Mouse (Mus musculus): ENCODE results near the gene Lrmda. TPM values are rescaled to one million over a fixed set of nuclear protein-coding genes. Genes with fewer than 3 reads are reported as not detected.

Gene Lrmda
- polyA plus RNA-seq, 1 experiment from 2014 or later: 0.33 TPM

- Histone ChIP-seq H3K27me3 (replicated peaks) (no peaks in the 10 kb centered on the region), H3K4me1 (no peaks in the 10 kb centered on the region), H3K36me3 (no peaks in the 10 kb centered on the region), H3K27ac (no peak overlapping the region), H3K9ac (no peak overlapping the region), H3K4me3 (no peak overlapping the region), H3K4me2 (replicated peaks) (no peak overlapping the region), H3K9me3 (no peaks in the 10 kb centered on the region)
- ATAC-seq (ENCODE audit: low FRiP score, low read depth): no peak
These were observed 600.7 kb downstream of the Lrmda start for GRCm38 (mm10) chr14:22620191-22620590.

- no peak for ATAC-seq (ENCODE audit: low FRiP score, low read depth)
- WGBS: 95% methylated on average over 3 of the region's 3 CpGs
- H3K4me3 ChIP-seq: no peak overlapping the region
These were observed 602.4 kb downstream of the Lrmda start for GRCm38 (mm10) chr14:22621941-22622340.

GRCm38 (mm10) chr14:22627105-22627829, 607.8 kb downstream of the Lrmda start:
- no peak for ATAC-seq (ENCODE audit: low FRiP score, low read depth)
- 55% methylated on average over 8 of the region's 8 CpGs for WGBS

More at GRCm38 (mm10) chr14:22621941-22622340, 602.4 kb downstream of the Lrmda start:
- no peaks in the 10 kb centered on the region for H3K27me3 ChIP-seq (replicated peaks)
- no peak overlapping the region for H3K4me2 ChIP-seq (replicated peaks)
- H3K36me3 ChIP-seq: no peaks in the 10 kb centered on the region
- H3K4me1 ChIP-seq: no peaks in the 10 kb centered on the region
- no peaks in the 10 kb centered on the region for H3K9me3 ChIP-seq
- H3K27ac ChIP-seq: no peak overlapping the region
- no peak overlapping the region for H3K9ac ChIP-seq

GRCm38 (mm10) chr14:22630361-22630867, 610.9 kb downstream of the Lrmda start:
- Histone ChIP-seq H3K27ac (no peak overlapping the region), H3K4me3 (no peak overlapping the region), H3K9ac (no peak overlapping the region), H3K4me1 (peaks cover 6% of the 10 kb centered on the region; the same call in 1 of the 2 replicates), H3K36me3 (no peaks in the 10 kb centered on the region), H3K9me3 (no peaks in the 10 kb centered on the region), H3K4me2 (replicated peaks) (no peak overlapping the region), H3K27me3 (replicated peaks) (no peaks in the 10 kb centered on the region)
- 86% methylated on average over 9 of the region's 9 CpGs for WGBS
- ATAC-seq (ENCODE audit: low FRiP score, low read depth): no peak

More at GRCm38 (mm10) chr14:22627105-22627829, 607.8 kb downstream of the Lrmda start:
- Histone ChIP-seq H3K4me2 (replicated peaks) (no peak overlapping the region), H3K27ac (no peak overlapping the region), H3K9me3 (no peaks in the 10 kb centered on the region), H3K36me3 (no peaks in the 10 kb centered on the region), H3K4me3 (no peak overlapping the region), H3K27me3 (replicated peaks) (no peaks in the 10 kb centered on the region), H3K4me1 (peaks cover 6% of the 10 kb centered on the region; the same call in 1 of the 2 replicates), H3K9ac (no peak overlapping the region)

- H3K27ac ChIP-seq: no peak overlapping the region
- H3K4me1 ChIP-seq: no peaks in the 10 kb centered on the region
- H3K27me3 ChIP-seq (replicated peaks): no peaks in the 10 kb centered on the region
- H3K36me3 ChIP-seq: no peaks in the 10 kb centered on the region
- H3K4me2 ChIP-seq (replicated peaks): no peak overlapping the region
- ATAC-seq (ENCODE audit: low FRiP score, low read depth): no peak
- H3K4me3 ChIP-seq: no peak overlapping the region
- H3K9ac ChIP-seq: no peak overlapping the region
- H3K9me3 ChIP-seq: no peaks in the 10 kb centered on the region
- WGBS: 81% methylated on average over 1 of the region's 1 CpGs
These were observed 614.1 kb downstream of the Lrmda start for GRCm38 (mm10) chr14:22633612-22634011.

GRCm38 (mm10) chr14:22643494-22643893, 624.0 kb downstream of the Lrmda start:
- no peak overlapping the region for H3K4me2 ChIP-seq (replicated peaks)
- 80% methylated on average over 4 of the region's 4 CpGs for WGBS
- no peaks in the 10 kb centered on the region for H3K36me3 ChIP-seq
- no peak overlapping the region for H3K9ac ChIP-seq
- no peak for ATAC-seq (ENCODE audit: low FRiP score, low read depth)
- no peaks in the 10 kb centered on the region for H3K9me3 ChIP-seq
- H3K4me3 ChIP-seq: no peak overlapping the region
- no peaks in the 10 kb centered on the region for H3K4me1 ChIP-seq
- H3K27me3 ChIP-seq (replicated peaks): no peaks in the 10 kb centered on the region
- no peak overlapping the region for H3K27ac ChIP-seq

- Histone ChIP-seq H3K4me3 (no peak overlapping the region), H3K4me2 (replicated peaks) (no peak overlapping the region), H3K27ac (no peak overlapping the region), H3K36me3 (no peaks in the 10 kb centered on the region), H3K9ac (no peak overlapping the region), H3K4me1 (peaks cover 18% of the 10 kb centered on the region), H3K9me3 (no peaks in the 10 kb centered on the region), H3K27me3 (replicated peaks) (no peaks in the 10 kb centered on the region)
- WGBS: 66% methylated on average over 9 of the region's 9 CpGs
- no peak for ATAC-seq (ENCODE audit: low FRiP score, low read depth)
These were observed 628.5 kb downstream of the Lrmda start for GRCm38 (mm10) chr14:22647879-22648611.

- H3K36me3 ChIP-seq: no peaks in the 10 kb centered on the region
- H3K9me3 ChIP-seq: no peaks in the 10 kb centered on the region
- no peak overlapping the region for H3K4me2 ChIP-seq (replicated peaks)
- peaks cover 18% of the 10 kb centered on the region for H3K4me1 ChIP-seq
- H3K9ac ChIP-seq: no peak overlapping the region
- no peaks in the 10 kb centered on the region for H3K27me3 ChIP-seq (replicated peaks)
- WGBS: 29% methylated on average over 5 of the region's 5 CpGs
- H3K4me3 ChIP-seq: no peak overlapping the region
- H3K27ac ChIP-seq: no peak overlapping the region
- ATAC-seq (ENCODE audit: low FRiP score, low read depth): no peak
These were observed 629.9 kb downstream of the Lrmda start for GRCm38 (mm10) chr14:22649411-22649911.

- Histone ChIP-seq H3K4me1 (peaks cover 18% of the 10 kb centered on the region), H3K27me3 (replicated peaks) (no peaks in the 10 kb centered on the region), H3K9ac (no peak overlapping the region), H3K9me3 (no peaks in the 10 kb centered on the region), H3K4me3 (no peak overlapping the region), H3K27ac (no peak overlapping the region), H3K36me3 (no peaks in the 10 kb centered on the region), H3K4me2 (replicated peaks) (no peak overlapping the region)
- ATAC-seq (ENCODE audit: low FRiP score, low read depth): no peak
- WGBS: 72% methylated on average over 17 of the region's 17 CpGs
These were observed 630.8 kb downstream of the Lrmda start for GRCm38 (mm10) chr14:22649985-22650984.

- no peaks in the 10 kb centered on the region for H3K27me3 ChIP-seq (replicated peaks)
- H3K4me3 ChIP-seq: no peak overlapping the region
- no peak overlapping the region for H3K27ac ChIP-seq
- no peaks in the 10 kb centered on the region for H3K9me3 ChIP-seq
- ATAC-seq (ENCODE audit: low FRiP score, low read depth): no peak
- 47% methylated on average over 14 of the region's 14 CpGs for WGBS
- no peaks in the 10 kb centered on the region for H3K36me3 ChIP-seq
- H3K9ac ChIP-seq: no peak overlapping the region
- H3K4me1 ChIP-seq: peaks cover 18% of the 10 kb centered on the region
- no peak overlapping the region for H3K4me2 ChIP-seq (replicated peaks)
These were observed 631.8 kb downstream of the Lrmda start for GRCm38 (mm10) chr14:22651131-22651952.

GRCm38 (mm10) chr14:22662496-22662895, 643.0 kb downstream of the Lrmda start:
- Histone ChIP-seq H3K27me3 (replicated peaks) (no peaks in the 10 kb centered on the region), H3K4me2 (replicated peaks) (no peak overlapping the region), H3K4me3 (no peak overlapping the region), H3K9me3 (no peaks in the 10 kb centered on the region), H3K4me1 (no peaks in the 10 kb centered on the region), H3K36me3 (no peaks in the 10 kb centered on the region), H3K27ac (no peak overlapping the region), H3K9ac (no peak overlapping the region)
- no peak for ATAC-seq (ENCODE audit: low FRiP score, low read depth)
- 80% methylated on average over 3 of the region's 3 CpGs for WGBS
